Mouse (Mus musculus): Measurements from ENCODE around the gene Fndc9.

Gene Fndc9

DNA sequence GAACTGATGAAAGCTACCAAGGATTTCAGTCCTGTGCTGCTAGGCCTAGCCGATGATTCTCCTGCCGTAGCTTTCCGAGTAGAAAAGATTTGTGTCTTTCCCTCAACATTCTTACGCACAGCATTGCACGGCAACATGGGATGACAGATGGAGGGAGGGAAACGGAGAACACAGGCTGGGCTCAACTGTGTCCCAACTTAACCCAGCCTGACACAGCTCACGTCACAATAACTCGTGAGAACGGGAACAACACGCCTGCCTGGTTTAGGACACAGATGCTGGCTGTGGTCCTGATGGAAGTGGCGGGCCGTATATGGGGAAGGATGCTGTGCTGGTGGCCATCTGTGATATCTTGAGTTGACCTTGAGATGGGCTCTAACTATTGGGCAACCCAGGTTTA lies 43.4 kb downstream of the Fndc9 start:
- no peak for DNase-seq

DNA sequence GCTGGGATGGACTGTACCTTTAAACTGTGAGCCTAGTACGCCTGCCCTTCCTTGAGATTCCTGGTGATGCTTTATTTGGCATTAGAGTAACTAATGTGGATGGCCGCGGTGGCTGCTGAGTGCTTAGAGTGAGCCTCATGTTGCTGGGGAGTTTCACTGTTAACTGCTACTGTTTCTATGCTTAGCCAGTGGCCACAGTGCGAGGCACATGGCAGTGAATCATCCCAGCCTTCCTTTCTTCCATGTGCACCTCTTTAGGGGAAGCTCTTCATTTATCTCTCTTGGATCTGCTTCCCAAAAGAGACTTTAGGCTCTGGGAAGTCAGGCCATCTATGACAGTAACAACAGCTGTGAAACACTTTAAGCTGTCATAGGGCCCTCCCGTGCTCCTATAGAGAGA lies 47.3 kb downstream of the Fndc9 start:
- no peak for DNase-seq

DNA sequence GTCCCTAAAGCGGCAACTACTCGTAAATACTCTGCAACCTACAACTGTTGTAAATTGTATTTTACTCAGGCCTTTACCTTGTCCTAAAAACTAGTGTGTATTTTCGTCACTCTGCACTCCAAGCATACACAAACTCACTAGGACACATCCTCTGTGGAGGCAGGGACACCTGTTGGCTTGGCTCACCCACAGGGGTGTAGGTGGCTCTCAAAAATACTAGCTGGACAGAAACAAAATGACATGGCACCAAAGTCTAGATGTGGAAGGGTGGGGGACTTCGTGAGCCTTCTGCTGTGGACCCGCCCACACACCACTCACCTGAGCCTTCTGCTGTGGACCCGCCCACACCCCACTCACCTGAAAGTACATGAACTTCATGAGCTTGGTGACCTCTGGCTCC lies 48.5 kb downstream of the Fndc9 start:
- DNase-seq = no peak

DNA sequence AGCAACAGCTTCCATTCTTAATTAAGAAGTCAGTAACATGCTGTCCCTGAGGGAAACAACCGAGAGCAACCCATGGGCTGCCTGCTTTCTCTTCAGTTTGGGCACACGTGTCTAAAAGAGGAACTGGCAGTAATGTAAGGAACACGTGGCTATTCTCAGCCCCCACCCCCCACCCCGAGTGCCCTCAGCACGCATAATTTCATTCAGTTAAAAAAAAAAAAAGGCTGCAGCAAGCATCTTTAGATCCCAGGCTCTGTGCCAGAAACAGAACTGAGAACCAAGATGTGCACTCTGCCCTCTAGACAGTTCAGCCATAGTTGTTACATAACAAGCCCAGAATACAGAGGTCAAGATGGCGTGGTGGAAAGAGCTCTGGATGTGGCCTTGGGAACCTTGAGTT lies 51.5 kb downstream of the Fndc9 start:
- peak; percentile 32 to 43 for DNase-seq

DNA sequence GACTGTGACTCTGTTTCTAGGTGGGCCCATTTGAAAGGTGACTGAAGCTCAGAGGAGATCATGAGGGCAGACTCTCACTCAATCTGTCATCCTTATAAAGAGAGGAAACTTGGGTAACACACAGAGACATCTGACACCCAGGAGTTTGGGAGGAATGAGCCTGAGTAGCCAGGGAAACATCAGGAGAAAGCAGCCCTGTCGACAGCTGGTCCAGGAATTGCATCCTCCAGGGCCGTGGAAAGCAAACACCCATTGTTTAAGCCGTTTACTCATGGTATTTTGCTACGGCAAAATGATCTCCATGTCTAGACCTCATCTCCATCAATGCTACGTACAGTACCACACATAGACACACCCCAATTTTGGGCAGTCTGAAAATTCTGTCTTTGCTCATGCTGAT lies 52.8 kb downstream of the Fndc9 start:
- DNase-seq = no peak

GRCm38 (mm10) chr11:46289022-46289421 lies 53.7 kb downstream of the Fndc9 start:
- DNase-seq = no peak

Measured in cerebellum, postnatal 10 days (tissue).